Mouse (Mus musculus): ENCODE results near the gene Maml1.

DNA sequence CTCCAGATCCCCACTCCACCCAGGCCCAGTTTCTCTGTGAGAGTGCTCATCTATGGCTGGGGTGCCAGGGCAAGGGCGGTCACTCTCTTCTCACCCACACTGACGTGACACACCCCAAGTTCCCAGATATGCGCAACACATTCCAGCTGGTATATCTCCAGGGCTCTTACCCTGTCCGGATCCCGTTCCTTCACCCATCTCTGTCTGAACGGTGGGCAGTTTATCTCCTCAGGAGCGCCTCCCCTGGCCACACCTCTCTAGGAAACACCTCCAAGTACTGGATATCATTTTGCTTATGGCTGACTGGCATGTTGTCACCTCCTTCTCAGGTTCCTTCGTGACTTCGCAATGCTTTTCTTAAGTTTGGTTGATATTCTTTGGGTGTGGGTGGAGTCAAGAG lies 76.5 kb downstream of the Maml1 start:
- TF ChIP-seq NANOG (IDR thresholded peaks at IDR 0.05; ENCODE audit: borderline replicate concordance, low read length) (no peak), CTCF (conservative IDR thresholded peaks at IDR 0.05; ENCODE audit: low read length) (no peak), POU5F1 (IDR thresholded peaks at IDR 0.05; ENCODE audit: borderline replicate concordance, low read length) (no peak)

Measured in E14TG2a.4 (cell line).